Comparison of ENCODE assay signal across 12 mouse cellular contexts in the genomic region with DNA sequence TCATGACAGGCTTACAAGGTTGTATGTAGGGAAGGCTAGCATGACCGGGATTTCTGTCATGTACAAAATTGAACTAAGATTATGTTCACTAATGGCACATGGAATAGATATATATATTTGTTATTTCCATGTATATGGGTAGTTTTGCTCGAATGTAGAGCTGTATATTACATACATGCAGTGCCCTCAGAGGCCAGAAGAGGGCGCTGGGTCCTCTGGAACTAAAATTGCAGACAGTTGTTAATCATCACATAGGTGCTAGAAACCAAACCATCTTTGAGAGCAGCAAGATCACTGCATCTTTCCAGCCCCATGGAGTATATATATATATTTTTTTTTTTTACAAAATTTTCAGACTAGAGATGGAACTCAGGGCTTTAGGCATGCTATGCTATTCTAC. TPM values are rescaled to one million over a fixed set of nuclear protein-coding genes. Genes with fewer than 3 reads are reported as not detected.
DNase-seq lines count a peak whose midpoint lies in the region; TF ChIP-seq lines count a peak whose summit lies in the region.
"Had no signal": no experiment of that assay in that cellular context is flagged by ENCODE, and none has a peak within 500 bp of the region (broad histone marks: within the 10 kb centered on the region; RNA-seq: fewer than 3 reads in every experiment).

No protein-coding gene starts in this region.

- H3K27ac ChIP-seq in layer of hippocampus, adult 2 months: no peak overlapping the region

- peak; percentile 72 for TF ChIP-seq CTCF in layer of hippocampus, adult 2 months (conservative IDR thresholded peaks at IDR 0.05)

- DNase-seq in layer of hippocampus, adult 2 months (ENCODE audit: low spot score in 2 of 2): no peak
- DNase-seq in layer of hippocampus, postnatal 36 days: no peak
- peak; percentile 36 for DNase-seq in 3T3-L1 (ENCODE audit: low read depth, low spot score)
- DNase-seq in A20 (ENCODE audit: low read depth, low spot score): peak; percentile 48
- peak; percentile 23 for DNase-seq in c-Kit-positive CD71-positive TER-119-positive erythroid progenitor cells, embryonic 14.5 days (ENCODE audit: low spot score)
- no peak for DNase-seq in adrenal gland, adult 2 months
- no peak for DNase-seq in retina, postnatal 1 day
- DNase-seq: spleen, adult 18-20 months had no signal

- no peak overlapping the region for H3K4me3 ChIP-seq in layer of hippocampus, adult 2 months

RNA-seq across cellular contexts. Expression of a gene that starts 11.7 kb away (rescaled TPM):
- 10 to 100 TPM; 67.4 to 86.9 TPM for total RNA-seq in layer of hippocampus, adult 2 months (2021)
- 10 to 100 TPM; 66.9 to 70.7 TPM for total RNA-seq in layer of hippocampus, postnatal 36 days (2021)
- total RNA-seq in adrenal gland, adult 2 months (2021): 10 to 100 TPM; 21.1 to 36.6 TPM
- polyA plus RNA-seq in adrenal gland, adult 2 months (2012; rRNA removed): 63.9 and 72.0 TPM in 2 replicates

RNA-seq across cellular contexts. Expression of a gene that starts 12.5 kb away (rescaled TPM):
- total RNA-seq in layer of hippocampus, adult 2 months (2021): 1 to 10 TPM; 2.8 to 3.6 TPM
- total RNA-seq in layer of hippocampus, postnatal 36 days (2021): 1 to 10 TPM; 1.8 to 2.7 TPM
- total RNA-seq in adrenal gland, adult 2 months (2021): 1 to 10 TPM; 1.4 to 2.7 TPM
- polyA plus RNA-seq in adrenal gland, adult 2 months (2012; rRNA removed): 5.6 and 6.7 TPM in 2 replicates

RNA-seq across cellular contexts. Expression of a gene that starts 13.1 kb away (rescaled TPM):
- total RNA-seq in layer of hippocampus, adult 2 months (2021): 100 to 1,000 TPM; 103 to 108 TPM
- 10 to 100 TPM; 92.9 to 93.4 TPM for total RNA-seq in layer of hippocampus, postnatal 36 days (2021)
- 100 to 1,000 TPM; 114 to 124 TPM for total RNA-seq in adrenal gland, adult 2 months (2021)
- 304 and 353 TPM in 2 replicates for polyA plus RNA-seq in adrenal gland, adult 2 months (2012; rRNA removed)

RNA-seq across cellular contexts. Expression of a gene that starts 17.4 kb away (rescaled TPM):
- total RNA-seq in layer of hippocampus, adult 2 months (2021): under 1 TPM; 0.47 to 0.79 TPM
- not detected for total RNA-seq in layer of hippocampus, postnatal 36 days (2021)
- total RNA-seq in adrenal gland, adult 2 months (2021): not detected
- polyA plus RNA-seq in adrenal gland, adult 2 months (2012; rRNA removed): not detected in 2 replicates
- polyA plus RNA-seq: hindbrain, embryonic 11.5 days; kidney, embryonic 14.5 days; liver, embryonic 16.5 days; midbrain, embryonic 16.5 days had no signal

RNA-seq across cellular contexts. Expression of a gene that starts 23.3 kb away (rescaled TPM):
- 10 to 100 TPM; 23.6 to 25.2 TPM for total RNA-seq in layer of hippocampus, adult 2 months (2021)
- 10 to 100 TPM; 21.6 to 23.0 TPM for total RNA-seq in layer of hippocampus, postnatal 36 days (2021)
- total RNA-seq in adrenal gland, adult 2 months (2021): 10 to 100 TPM; 11.0 to 11.7 TPM
- 19.7 and 21.8 TPM in 2 replicates for polyA plus RNA-seq in adrenal gland, adult 2 months (2012; rRNA removed)

Comparison
In these comparisons a context has a peak if more than half of its experiments do, and no peak if none do; other contexts are left out.
1. DNase-seq: peak in 3T3-L1 (single experiment), A20 (single experiment) and c-Kit-positive CD71-positive TER-119-positive erythroid progenitor cells, embryonic 14.5 days (single experiment); none in layer of hippocampus, adult 2 months (0 of 2), layer of hippocampus, postnatal 36 days (0 of 2), adrenal gland, adult 2 months (single experiment) and retina, postnatal 1 day (single experiment).